34 mouse cellular contexts compared by ENCODE assay signal in genomic region chr5:113932310-113932709, GRCm38 (mm10).
"Had no signal": no experiment of that assay in that cellular context is flagged by ENCODE, and none has a peak within 500 bp of the region (broad histone marks: within the 10 kb centered on the region; RNA-seq: fewer than 3 reads in every experiment).

No protein-coding gene starts in this region.

- H3K4me3 ChIP-seq: heart, embryonic 10.5 days; heart, embryonic 12.5 days; heart, embryonic 13.5 days; heart, embryonic 15.5 days; hindbrain, embryonic 10.5 days; hindbrain, embryonic 12.5 days; hindbrain, embryonic 13.5 days; hindbrain, embryonic 15.5 days; intestine, embryonic 15.5 days; kidney, embryonic 15.5 days; layer of hippocampus, adult 2 months had no signal

- H3K9ac ChIP-seq: heart, embryonic 12.5 days; heart, embryonic 13.5 days; heart, embryonic 15.5 days; hindbrain, embryonic 12.5 days; hindbrain, embryonic 13.5 days; hindbrain, embryonic 14.5 days; hindbrain, embryonic 15.5 days; intestine, embryonic 15.5 days; kidney, embryonic 15.5 days had no signal

- H3K36me3 ChIP-seq: heart, embryonic 12.5 days; heart, embryonic 15.5 days; hindbrain, embryonic 10.5 days; hindbrain, embryonic 12.5 days; hindbrain, embryonic 15.5 days; intestine, embryonic 15.5 days; kidney, embryonic 15.5 days had no signal

- DNase-seq: heart, postnatal 10 days; heart, postnatal 14 days; heart, postnatal 36 days; kidney, adult 11 months; kidney, adult 18-20 months; kidney, adult 2 months; kidney, adult 8-10 months; kidney, adult 9 months; kidney, postnatal 10 days; kidney, postnatal 14 days; kidney, postnatal 25 days; kidney, postnatal 36 days; kidney, postnatal 4 days; layer of hippocampus, adult 9-11 months; layer of hippocampus, postnatal 36 days had no signal

- ATAC-seq: hindbrain, embryonic 16.5 days; hindbrain, postnatal 0 days; inflammation-experienced regulatory T-cells, adult 6 months; intestine, embryonic 15.5 days; intestine, embryonic 16.5 days; intestine, postnatal 0 days had no signal

- H3K27ac ChIP-seq: heart, embryonic 10.5 days; heart, embryonic 13.5 days; heart, embryonic 15.5 days; hindbrain, embryonic 10.5 days; hindbrain, embryonic 12.5 days; hindbrain, embryonic 13.5 days; hindbrain, embryonic 14.5 days; hindbrain, embryonic 15.5 days; hindbrain, postnatal 0 days; intestine, embryonic 15.5 days; kidney, embryonic 15.5 days; kidney, postnatal 0 days; layer of hippocampus, adult 2 months had no signal

- H3K4me2 ChIP-seq: heart, embryonic 11.5 days; heart, embryonic 12.5 days; heart, embryonic 13.5 days; heart, embryonic 15.5 days; hindbrain, embryonic 12.5 days; hindbrain, embryonic 13.5 days; hindbrain, embryonic 14.5 days; hindbrain, embryonic 15.5 days; intestine, embryonic 15.5 days; kidney, embryonic 15.5 days had no signal

- H3K9me3 ChIP-seq: hindbrain, embryonic 10.5 days; hindbrain, embryonic 12.5 days; hindbrain, embryonic 13.5 days; hindbrain, embryonic 15.5 days; intestine, embryonic 15.5 days had no signal

- H3K27me3 ChIP-seq: heart, embryonic 12.5 days; heart, embryonic 13.5 days; heart, embryonic 15.5 days; hindbrain, embryonic 12.5 days; hindbrain, embryonic 13.5 days; hindbrain, embryonic 15.5 days; intestine, embryonic 15.5 days; kidney, embryonic 15.5 days had no signal

- H3K4me1 ChIP-seq: hindbrain, embryonic 15.5 days had no signal
